Mouse (Mus musculus) heart, postnatal 0 days (tissue): ENCODE data around the gene Cldn14. TPM values are rescaled to one million over a fixed set of nuclear protein-coding genes. Genes with fewer than 3 reads are reported as not detected.

Source experiments
- ATAC-seq: fragments of 200-750 bp; cut with Nextera tagmentation; 2 replicates; pipeline ENCODE4 v1.8.0; 2017; ENCODE audit warnings: low read depth, moderate number of reproducible peaks, moderate library complexity; ENCODE audit not compliant: insufficient read depth
- DNase-seq: peaks from one replicate; pipeline ENCODE4 v3.0.0-alpha.2; 2016; ENCODE audit warnings: low spot score
- H3K27ac ChIP-seq: fragments of 300-500 bp; sonication (generic); 2 replicates; pipeline ENCODE4 v1.5.1; 2014; ENCODE audit warnings: low read depth, mild to moderate bottlenecking
- H3K27me3 ChIP-seq: fragments of 300-500 bp; sonication (generic); 2 replicates; pipeline ENCODE4 v1.6.1; 2014; ENCODE audit warnings: low read length, mixed read lengths; ENCODE audit not compliant: control insufficient read depth, insufficient read depth
- H3K36me3 ChIP-seq: fragments of 300-500 bp; sonication (generic); replicated peaks from 2 replicates; pipeline ENCODE4 v1.6.1; 2014; ENCODE audit warnings: low read length, mixed read lengths; ENCODE audit not compliant: control insufficient read depth, insufficient read depth
- H3K4me1 ChIP-seq: fragments of 300-500 bp; sonication (generic); 2 replicates; pipeline ENCODE4 v1.6.1; 2014; ENCODE audit warnings: antibody characterized with exemption; ENCODE audit not compliant: control insufficient read depth, insufficient read depth
- H3K4me2 ChIP-seq: fragments of 300-500 bp; sonication (generic); 2 replicates; pipeline ENCODE4 v1.6.1; 2014; ENCODE audit warnings: low read depth, mild to moderate bottlenecking, low read length, moderate library complexity
- H3K4me3 ChIP-seq: fragments of 300-500 bp; sonication (generic); 2 replicates; pipeline ENCODE4 v1.5.1; 2014; ENCODE audit warnings: low read depth, low read length
- H3K9ac ChIP-seq: fragments of 300-500 bp; sonication (generic); replicated peaks from 2 replicates; pipeline ENCODE4 v1.6.1; 2014; ENCODE audit warnings: low read depth, low read length, mixed read lengths
- H3K9me3 ChIP-seq: fragments of 300-500 bp; sonication (generic); replicated peaks from 2 replicates; pipeline ENCODE4 v1.6.1; 2016; ENCODE audit warnings: low read length; ENCODE audit not compliant: control insufficient read depth
- CTCF ChIP-seq: IDR thresholded peaks from 2 replicates; pipeline ENCODE4 v1.5.1; 2016; ENCODE audit warnings: antibody characterized with exemption, control low read depth, low read depth
- EP300 ChIP-seq: IDR thresholded peaks from 2 replicates; pipeline ENCODE4 v1.6.1; 2016; ENCODE audit warnings: antibody characterized with exemption, low read depth
- WGBS: fragments of 180-500 bp; shearing (Covaris S2); extraction: QIAGEN DNeasy Blood & Tissue Kit; methylation state at CpG from one replicate; pipeline ENCODE4 v1.1.7; 2014; 5-methylcytosine and 5-hydroxymethylcytosine counted together
- polyA plus RNA-seq: library from polyadenylated mRNA; unstranded; fragments of >200 nt; fragmentation: Nextera tagmentation; extraction: Ambion mirVana; gene quantifications from 2 replicates; pipeline ENCODE4 v1.2.1, GENCODE M21; 2015
- total RNA-seq: library from RNA; depleted of rRNA; stranded (reverse); fragments of >200 nt; gene quantifications from 2 replicates; pipeline ENCODE4 v1.2.3, GENCODE M21; 2014; ENCODE audit warnings: low replicate concordance

The Cldn14 gene
- total and polyA plus RNA-seq, 2 experiments from 2014 or later = not detected

DNA sequence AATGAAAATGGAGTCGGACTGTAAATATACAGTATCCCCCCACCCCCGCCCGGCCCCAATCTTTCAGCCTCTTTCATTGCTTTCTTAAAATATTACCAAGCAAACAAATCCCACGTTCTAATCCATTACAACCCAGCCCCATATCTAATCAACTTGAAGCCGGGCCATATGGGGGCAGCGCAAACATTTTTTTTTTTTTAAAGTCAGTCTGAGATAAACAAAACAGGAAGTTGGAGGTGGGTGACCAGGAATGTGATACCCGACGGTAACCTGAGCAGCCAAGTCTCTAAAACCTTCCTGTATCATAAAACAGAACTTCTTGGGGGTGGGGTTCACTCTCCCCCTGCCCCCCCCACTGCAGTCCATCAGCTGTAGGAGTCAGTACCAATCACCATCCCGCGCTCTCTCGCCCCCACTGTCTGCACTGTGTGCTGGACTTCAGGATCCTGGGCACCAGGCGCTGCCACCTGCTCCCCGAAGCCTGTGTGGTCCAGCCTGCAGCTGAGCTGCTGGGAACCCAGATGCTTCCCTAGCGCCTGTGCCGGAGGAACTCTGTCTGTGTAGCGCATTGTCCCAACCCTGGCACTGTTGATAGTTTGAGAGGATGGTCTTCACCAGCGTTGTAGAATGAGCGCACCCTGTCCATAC is 32.6 kb upstream of the Cldn14 start:
- DNase-seq = no peak
- Histone ChIP-seq H3K27me3 (peaks cover 29% of the 10 kb centered on the region), H3K4me2 (no peak overlapping the region), H3K4me1 (no peaks in the 10 kb centered on the region), H3K9ac (no peak overlapping the region), H3K9me3 (no peaks in the 10 kb centered on the region), H3K4me3 (no peak overlapping the region), H3K27ac (no peak overlapping the region), H3K36me3 (no peaks in the 10 kb centered on the region)
- WGBS = 42% methylated on average over 18 of the region's 18 CpGs
- no peak for ATAC-seq
- no peak for TF ChIP-seq EP300
- no peak for TF ChIP-seq CTCF

DNA sequence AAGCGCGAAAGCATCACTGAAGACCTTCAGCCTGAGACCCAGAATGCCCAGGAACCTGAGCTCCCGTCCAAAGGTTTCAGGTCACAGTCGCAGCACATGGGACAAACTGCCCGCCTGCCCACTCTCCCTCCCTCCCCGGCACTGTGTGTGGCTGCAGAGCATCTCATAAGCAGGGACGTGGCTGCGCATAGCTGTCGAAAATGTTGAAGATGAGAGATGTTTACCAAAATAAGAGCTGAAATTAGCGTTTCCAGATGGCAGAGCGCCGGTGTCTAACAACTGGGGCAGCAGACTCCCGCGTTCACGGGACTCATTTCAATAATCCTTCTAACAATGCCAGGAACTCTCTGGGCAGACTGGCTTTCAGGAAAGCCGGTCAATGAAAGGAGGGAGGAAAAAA is 31.8 kb upstream of the Cldn14 start:
- WGBS = 28% methylated on average over 16 of the region's 16 CpGs
- no peaks in the 10 kb centered on the region for H3K9me3 ChIP-seq

GRCm38 (mm10) chr16:94038986-94039341 is 30.3 kb upstream of the Cldn14 start:
- Histone ChIP-seq H3K27ac (no peak overlapping the region), H3K4me1 (no peaks in the 10 kb centered on the region), H3K36me3 (no peaks in the 10 kb centered on the region), H3K9ac (no peak overlapping the region), H3K4me3 (no peak overlapping the region), H3K4me2 (no peak overlapping the region), H3K9me3 (no peaks in the 10 kb centered on the region), H3K27me3 (peaks cover 32% of the 10 kb centered on the region)
- no peak for TF ChIP-seq CTCF
- no peak for TF ChIP-seq EP300
- ATAC-seq = no peak
- WGBS = 74% methylated on average over 9 of the region's 9 CpGs
- DNase-seq = peak; percentile 5

More for the DNA sequence above, 31.8 kb upstream of the Cldn14 start:
- Histone ChIP-seq H3K4me1 (no peaks in the 10 kb centered on the region), H3K27ac (no peak overlapping the region), H3K27me3 (peaks cover 29% of the 10 kb centered on the region), H3K4me2 (no peak overlapping the region), H3K9ac (no peak overlapping the region), H3K4me3 (no peak overlapping the region), H3K36me3 (no peaks in the 10 kb centered on the region)
- ATAC-seq (no peak), DNase-seq (no peak)
- TF ChIP-seq CTCF = no peak
- TF ChIP-seq EP300 = no peak

DNA sequence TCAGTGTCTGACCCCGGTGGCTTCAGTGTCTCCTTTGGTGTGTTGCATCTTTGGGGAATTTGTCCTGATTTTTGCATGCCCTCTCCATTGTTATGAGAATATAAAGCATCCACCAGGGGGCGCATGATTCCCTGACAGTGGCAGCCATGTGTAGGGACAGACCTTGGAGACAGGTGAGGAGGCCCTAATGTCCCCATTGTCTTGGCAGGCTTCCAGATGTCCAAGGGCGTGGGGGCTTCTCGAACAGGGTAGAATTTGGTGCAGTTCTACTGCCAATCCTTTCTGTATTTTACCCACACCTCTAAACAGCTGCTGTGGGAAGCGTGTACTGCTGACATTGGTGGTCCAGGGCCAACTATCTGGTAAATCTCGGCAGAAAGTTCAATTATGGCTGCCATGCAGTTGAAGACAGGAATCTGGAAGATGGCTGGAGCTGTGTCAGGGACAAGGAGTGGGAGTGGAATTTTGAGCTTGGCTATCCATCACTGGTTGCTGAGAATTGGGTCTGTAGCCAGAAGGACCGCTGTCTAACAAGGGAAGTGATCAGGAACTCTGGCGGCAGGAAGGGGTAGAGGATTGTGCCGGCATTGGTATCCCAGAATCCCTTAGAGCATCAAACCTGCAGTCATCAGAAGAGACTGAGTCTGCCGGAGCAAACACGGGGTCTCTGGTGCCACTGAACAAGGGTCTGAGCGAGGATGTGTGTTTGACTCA is 29.8 kb upstream of the Cldn14 start:
- Histone ChIP-seq H3K4me1 (no peaks in the 10 kb centered on the region), H3K9ac (no peak overlapping the region), H3K27ac (no peak overlapping the region), H3K36me3 (no peaks in the 10 kb centered on the region), H3K27me3 (peaks cover 32% of the 10 kb centered on the region), H3K9me3 (no peaks in the 10 kb centered on the region), H3K4me2 (no peak overlapping the region), H3K4me3 (no peak overlapping the region)
- 58% methylated on average over 12 of the region's 12 CpGs for WGBS
- DNase-seq = peak; percentile 18
- ATAC-seq = peak; percentile 44; the same call in 1 of the 2 replicates
- TF ChIP-seq EP300 = no peak
- TF ChIP-seq CTCF = peak; percentile 78

- TF ChIP-seq CTCF (no peak), EP300 (no peak)
- Histone ChIP-seq H3K4me2 (no peak overlapping the region), H3K9ac (no peak overlapping the region), H3K27ac (no peak overlapping the region), H3K4me1 (no peaks in the 10 kb centered on the region), H3K27me3 (peaks cover 29% of the 10 kb centered on the region), H3K4me3 (no peak overlapping the region), H3K9me3 (no peaks in the 10 kb centered on the region), H3K36me3 (no peaks in the 10 kb centered on the region)
- DNase-seq (no peak), ATAC-seq (no peak)
- WGBS = 82% methylated on average over 7 of the region's 7 CpGs
These were observed 28.6 kb upstream of the Cldn14 start for GRCm38 (mm10) chr16:94037280-94037679.
